Mouse (Mus musculus) stomach, embryonic 15.5 days (tissue): ENCODE results near the gene Tradd. TPM values are rescaled to one million over a fixed set of nuclear protein-coding genes. Genes with fewer than 3 reads are reported as not detected.
"Not testable (repeated sequence)": the region's sequence is repeated elsewhere in the genome, so short reads cannot be mapped to it uniquely, and the experiment has no call there.

ENCODE experiments used
- ATAC-seq: fragments of 200-750 bp; cut with Nextera tagmentation; 2 replicates; pipeline ENCODE4 v1.8.0; 2017; ENCODE audit warnings: low read depth, moderate number of reproducible peaks, moderate TSS enrichment; ENCODE audit not compliant: insufficient read depth, low FRiP score
- H3K27ac ChIP-seq: fragments of 300-500 bp; sonication (generic); 2 replicates; pipeline ENCODE4 v1.5.1; 2015; ENCODE audit warnings: mild to moderate bottlenecking, inconsistent platforms
- H3K27me3 ChIP-seq: fragments of 300-500 bp; sonication (generic); replicated peaks from 2 replicates; pipeline ENCODE4 v1.6.1; 2015; ENCODE audit warnings: inconsistent platforms
- H3K36me3 ChIP-seq: fragments of 300-500 bp; sonication (generic); 2 replicates; pipeline ENCODE4 v1.6.1; 2015; ENCODE audit warnings: inconsistent platforms
- H3K4me1 ChIP-seq: fragments of 300-500 bp; sonication (generic); 2 replicates; pipeline ENCODE4 v1.6.1; 2015; ENCODE audit warnings: inconsistent platforms
- H3K4me2 ChIP-seq: fragments of 300-500 bp; sonication (generic); 2 replicates; pipeline ENCODE4 v1.6.1; 2015; ENCODE audit warnings: mild to moderate bottlenecking, inconsistent platforms
- H3K4me3 ChIP-seq: fragments of 300-500 bp; sonication (generic); replicated peaks from 2 replicates; pipeline ENCODE4 v1.5.1; 2015; ENCODE audit warnings: inconsistent platforms
- H3K9ac ChIP-seq: fragments of 300-500 bp; sonication (generic); 2 replicates; pipeline ENCODE4 v1.6.1; 2015; ENCODE audit warnings: inconsistent platforms
- H3K9me3 ChIP-seq: fragments of 300-500 bp; sonication (generic); 2 replicates; pipeline ENCODE4 v1.6.1; 2016; ENCODE audit warnings: inconsistent platforms
- WGBS: fragments of 180-500 bp; shearing (Covaris S2); methylation state at CpG from one replicate; pipeline ENCODE4 v1.1.7; 2015; 5-methylcytosine and 5-hydroxymethylcytosine counted together
- polyA plus RNA-seq: library from polyadenylated mRNA; unstranded; fragments of >200 nt; fragmentation: Nextera tagmentation; extraction: Ambion mirVana; gene quantifications from 2 replicates; pipeline ENCODE4 v1.2.1, GENCODE M21; 2015

Gene Tradd
- polyA plus RNA-seq, 1 experiment from 2014 or later, result 30.3 TPM

- WGBS, result 71% methylated on average over 10 of the region's 10 CpGs
- Histone ChIP-seq H3K4me2 (0 out of 2 replicates have a peak overlapping the region, but pooled peaks have one; percentile 96), H3K9me3 (no peaks in the 10 kb centered on the region), H3K27me3 (peaks cover under 1% of the 10 kb centered on the region; the same call in 1 of the 2 replicates), H3K4me3 (no peak overlapping the region), H3K9ac (no peak overlapping the region), H3K4me1 (peaks cover 14% of the 10 kb centered on the region), H3K36me3 (peaks cover 26% of the 10 kb centered on the region), H3K27ac (no peak overlapping the region)
- ATAC-seq, result no peak
These were observed 11.5 kb downstream of the Tradd start for GRCm38 (mm10) chr8:105252680-105253537.

GRCm38 (mm10) chr8:105251954-105252353 lies 12.5 kb downstream of the Tradd start:
- Histone ChIP-seq H3K27me3 (no peaks in the 10 kb centered on the region), H3K4me3 (no peak overlapping the region), H3K9me3 (no peaks in the 10 kb centered on the region), H3K4me1 (peaks cover 14% of the 10 kb centered on the region), H3K4me2 (no peak overlapping the region), H3K9ac (no peak overlapping the region), H3K27ac (no peak overlapping the region), H3K36me3 (peaks cover 26% of the 10 kb centered on the region)
- no peak for ATAC-seq
- WGBS, result 92% methylated on average over 6 of the region's 6 CpGs

- Histone ChIP-seq H3K36me3 (peaks cover 16% of the 10 kb centered on the region; the same call in 1 of the 2 replicates), H3K9me3 (no peaks in the 10 kb centered on the region)
- no peak for ATAC-seq
These were observed 23.4 kb downstream of the Tradd start for GRCm38 (mm10) chr8:105241016-105241415.

GRCm38 (mm10) chr8:105237442-105238142 lies 26.8 kb downstream of the Tradd start:
- H3K9ac ChIP-seq, result no peak overlapping the region
- no peak overlapping the region for H3K4me2 ChIP-seq
- no peak overlapping the region for H3K27ac ChIP-seq
- WGBS, result 79% methylated on average over 14 of the region's 14 CpGs
- peaks cover 28% of the 10 kb centered on the region for H3K36me3 ChIP-seq
- no peak overlapping the region for H3K4me3 ChIP-seq
- no peaks in the 10 kb centered on the region for H3K9me3 ChIP-seq
- no peaks in the 10 kb centered on the region for H3K27me3 ChIP-seq
- ATAC-seq, result no peak
- H3K4me1 ChIP-seq, result no peaks in the 10 kb centered on the region

More at GRCm38 (mm10) chr8:105241016-105241415, 23.4 kb downstream of the Tradd start:
- Histone ChIP-seq H3K9ac (no peak overlapping the region), H3K27ac (no peak overlapping the region), H3K4me2 (no peak overlapping the region), H3K4me3 (no peak overlapping the region), H3K27me3 (no peaks in the 10 kb centered on the region), H3K4me1 (no peaks in the 10 kb centered on the region)
- 97% methylated on average over 7 of the region's 7 CpGs for WGBS

GRCm38 (mm10) chr8:105235206-105235605 lies 29.2 kb downstream of the Tradd start:
- Histone ChIP-seq H3K4me1 (no peaks in the 10 kb centered on the region), H3K9me3 (no peaks in the 10 kb centered on the region), H3K4me2 (no peak overlapping the region), H3K36me3 (peaks cover 18% of the 10 kb centered on the region), H3K27me3 (no peaks in the 10 kb centered on the region), H3K9ac (no peak overlapping the region), H3K4me3 (no peak overlapping the region), H3K27ac (no peak overlapping the region)
- 72% methylated on average over 1 of the region's 1 CpGs for WGBS
- no peak for ATAC-seq

- 29% methylated on average over 1 of the region's 1 CpGs for WGBS
- ATAC-seq, result no peak
These were observed 31.1 kb downstream of the Tradd start for GRCm38 (mm10) chr8:105233126-105233935.

GRCm38 (mm10) chr8:105232321-105232693 lies 32.1 kb downstream of the Tradd start:
- WGBS, result 92% methylated on average over 4 of the region's 4 CpGs
- ATAC-seq, result not testable (repeated sequence)

More at GRCm38 (mm10) chr8:105233126-105233935, 31.1 kb downstream of the Tradd start:
- Histone ChIP-seq H3K27me3 (no peaks in the 10 kb centered on the region), H3K36me3 (peaks cover 12% of the 10 kb centered on the region), H3K4me2 (no peak overlapping the region), H3K9ac (no peak overlapping the region), H3K4me1 (no peaks in the 10 kb centered on the region), H3K9me3 (no peaks in the 10 kb centered on the region), H3K27ac (no peak overlapping the region), H3K4me3 (no peak overlapping the region)

GRCm38 (mm10) chr8:105231503-105232320 lies 32.7 kb downstream of the Tradd start:
- H3K27ac ChIP-seq, result no peak overlapping the region
- peaks cover 12% of the 10 kb centered on the region for H3K36me3 ChIP-seq
- no peak overlapping the region for H3K9ac ChIP-seq
- H3K4me3 ChIP-seq, result no peak overlapping the region
- no peak overlapping the region for H3K4me2 ChIP-seq
- 0 out of 2 replicates have a peak, but pooled peaks cover 7% of the 10 kb centered on the region for H3K4me1 ChIP-seq
- no peaks in the 10 kb centered on the region for H3K9me3 ChIP-seq
- no peaks in the 10 kb centered on the region for H3K27me3 ChIP-seq
- 85% methylated on average over 12 of the region's 12 CpGs for WGBS
- ATAC-seq, result no peak

More at GRCm38 (mm10) chr8:105232321-105232693, 32.1 kb downstream of the Tradd start:
- H3K4me3 ChIP-seq, H3K9me3 ChIP-seq, H3K27me3 ChIP-seq, H3K4me2 ChIP-seq, H3K27ac ChIP-seq, H3K4me1 ChIP-seq, H3K9ac ChIP-seq: not testable (repeated sequence)
- H3K36me3 ChIP-seq, result peaks cover 12% of the 10 kb centered on the region

- 9% methylated on average over 6 of the region's 6 CpGs for WGBS
- peak overlapping the region; percentile 74 for H3K4me2 ChIP-seq
- H3K4me3 ChIP-seq, result peak overlapping the region; percentile 99
- peak overlapping the region; percentile 96; the same call in 1 of the 2 replicates for H3K9ac ChIP-seq
- H3K27ac ChIP-seq, result peak overlapping the region; percentile 88
- H3K9me3 ChIP-seq, result no peaks in the 10 kb centered on the region
- peak; percentile 57; the same call in 1 of the 2 replicates for ATAC-seq
- no peaks in the 10 kb centered on the region for H3K27me3 ChIP-seq
- no peaks in the 10 kb centered on the region for H3K36me3 ChIP-seq
- peaks cover 16% of the 10 kb centered on the region; the same call in 1 of the 2 replicates for H3K4me1 ChIP-seq
These were observed 38.5 kb downstream of the Tradd start for GRCm38 (mm10) chr8:105225917-105226316.

- H3K4me3 ChIP-seq, result peak overlapping the region; percentile 99
- peaks cover 16% of the 10 kb centered on the region; the same call in 1 of the 2 replicates for H3K4me1 ChIP-seq
- peak overlapping the region; percentile 74 for H3K4me2 ChIP-seq
- no peaks in the 10 kb centered on the region for H3K9me3 ChIP-seq
- H3K27ac ChIP-seq, result peak overlapping the region; percentile 88
- WGBS, result under 1% methylated on average over 27 of the region's 27 CpGs
- H3K36me3 ChIP-seq, result no peaks in the 10 kb centered on the region
- peak overlapping the region; percentile 96 for H3K9ac ChIP-seq
- ATAC-seq, result no peak
- no peaks in the 10 kb centered on the region for H3K27me3 ChIP-seq
These were observed 39.2 kb downstream of the Tradd start for GRCm38 (mm10) chr8:105225272-105225593.
